Mouse (Mus musculus): ENCODE measurements around the gene Ptp4a2. TPM values are rescaled to one million over a fixed set of nuclear protein-coding genes. Genes with fewer than 3 reads are reported as not detected.

The Ptp4a2 gene
- 100 to 1,000 TPM; 332 to 393 TPM for total RNA-seq (2023)

DNA sequence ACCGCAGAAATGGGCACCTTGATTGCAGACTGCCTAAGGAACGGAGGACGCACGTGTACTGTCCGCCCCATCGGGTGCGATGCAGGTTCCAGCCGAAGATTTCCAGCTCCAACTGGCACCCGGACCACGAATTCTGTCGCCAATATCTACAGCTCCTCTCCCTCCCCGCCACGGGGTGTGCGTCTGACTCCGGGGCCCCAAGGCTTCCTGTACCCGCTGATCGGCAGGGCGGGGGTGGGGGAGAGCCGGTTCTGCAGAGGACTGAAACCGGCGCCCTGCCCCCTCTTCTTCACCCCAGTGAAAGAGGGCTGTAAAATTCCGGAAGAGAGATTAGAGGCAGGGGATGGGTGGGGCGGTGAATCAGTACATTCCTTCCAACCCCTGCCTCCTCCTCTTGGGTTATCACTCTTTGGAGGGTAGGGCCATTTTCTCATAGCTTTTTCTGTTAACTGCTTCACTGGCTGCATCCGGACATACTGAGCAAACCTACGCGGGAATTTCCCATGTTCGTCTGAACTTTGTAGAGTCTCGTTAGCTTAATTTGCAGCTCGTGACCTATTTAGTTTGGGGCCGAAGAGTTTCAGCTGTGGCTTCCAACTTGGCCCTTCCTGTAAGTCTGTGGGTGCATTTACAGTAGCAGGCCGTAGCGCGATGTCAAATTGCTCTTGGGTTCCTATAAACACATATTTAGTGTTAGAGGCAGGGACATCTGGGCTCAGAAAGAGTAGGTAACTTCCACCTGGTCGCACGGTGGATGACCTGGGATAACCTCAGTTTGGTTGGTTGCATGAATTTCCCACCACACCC, at the start of gene Ptp4a2:
Gene Ptp4a2 (plus strand): TSS at position 422 of the 807 bp plus-strand sequence.

Other genes starting within 250 kb of the Ptp4a2 start
- 1 to 10 TPM; 2.2 to 2.5 TPM for gene Lck, start 237.6 kb upstream of the Ptp4a2 start, total RNA-seq (2023)
- not detected for gene Fam167b, start 232.7 kb upstream of the Ptp4a2 start, total RNA-seq (2023)
- gene Eif3i, start 210.6 kb upstream of the Ptp4a2 start, total RNA-seq (2023), result 100 to 1,000 TPM; 108 TPM
- gene Tmem234, start 210.6 kb upstream of the Ptp4a2 start, total RNA-seq (2023), result 100 to 1,000 TPM; 109 to 116 TPM
- 1 to 10 TPM in 1 of 2 experiments, not detected in 1; 1.9 TPM for gene Dcdc2b, start 197.0 kb upstream of the Ptp4a2 start, total RNA-seq (2023)
- 1 to 10 TPM; 8.2 to 8.8 TPM for gene Iqcc, start 192.1 kb upstream of the Ptp4a2 start, total RNA-seq (2023)
- gene Ccdc28b, start 187.3 kb upstream of the Ptp4a2 start, total RNA-seq (2023), result 10 to 100 TPM; 50.2 to 66.5 TPM
- 10 to 100 TPM; 52.9 to 65.8 TPM for gene Txlna, start 170.2 kb upstream of the Ptp4a2 start, total RNA-seq (2023)
- gene Kpna6, start 138.5 kb upstream of the Ptp4a2 start, total RNA-seq (2023), result 10 to 100 TPM; 33.9 to 35.2 TPM
- 10 to 100 TPM; 11.5 to 18.2 TPM for gene Tmem39b, start 114.4 kb upstream of the Ptp4a2 start, total RNA-seq (2023)
- 10 to 100 TPM; 94.5 to 97.5 TPM for gene Khdrbs1, start 68.9 kb upstream of the Ptp4a2 start, total RNA-seq (2023)
- under 1 TPM; 0.55 to 0.88 TPM for gene Spocd1, start 118.0 kb downstream of the Ptp4a2 start, total RNA-seq (2023)
- under 1 TPM in 1 of 2 experiments, not detected in 1; 0.15 TPM for gene Adgrb2, start 173.7 kb downstream of the Ptp4a2 start, total RNA-seq (2023)
- gene Col16a1, start 236.6 kb downstream of the Ptp4a2 start, total RNA-seq (2023), result under 1 TPM in 1 of 2 experiments, not detected in 1; 0.46 TPM

Measured in monocyte, adult 59 days (primary cell).